Mouse (Mus musculus) embryo, embryonic 11 days (tissue): ENCODE measurements around the gene Gm15127.
"Not testable (repeated sequence)": the region's sequence is repeated elsewhere in the genome, so short reads cannot be mapped to it uniquely, and the experiment has no call there.

ENCODE experiments used
- DNase-seq: peaks from one replicate; pipeline ENCODE4 v3.0.0-alpha.2; 2015

The Gm15127 gene

GRCm38 (mm10) chrX:148663298-148663697 lies at the start of gene Gm15127:
Gm15127 (plus strand) TSS chrX:148663598.
- DNase-seq = not testable (repeated sequence)

GRCm38 (mm10) chrX:148615053-148615452 lies 48.3 kb upstream of the Gm15127 start, which contains the start of gene Gm8334:
Gm8334 (minus strand) TSS chrX:148615153.
- DNase-seq = peak; percentile 0

GRCm38 (mm10) chrX:148676290-148676689 lies 12.9 kb downstream of the Gm15127 start:
- not testable (repeated sequence) for DNase-seq
